Mouse (Mus musculus) limb, embryonic 15.5 days (tissue): Measurements from ENCODE around the gene Hist1h2ae. TPM values are rescaled to one million over a fixed set of nuclear protein-coding genes. Genes with fewer than 3 reads are reported as not detected.
A peak's percentile ranks its signal among the peaks of the same experiment; 100 is the strongest.
"Not testable (repeated sequence)": the region's sequence is repeated elsewhere in the genome, so short reads cannot be mapped to it uniquely, and the experiment has no call there.

Source experiments
- ATAC-seq: fragments of 200-750 bp; cut with Nextera tagmentation; 2 replicates; pipeline ENCODE4 v1.8.0; 2017; ENCODE audit warnings: low read depth, moderate TSS enrichment; ENCODE audit not compliant: insufficient number of reproducible peaks, low FRiP score, low TSS enrichment
- H3K27ac ChIP-seq: fragments of 300-500 bp; sonication (generic); 2 replicates; pipeline ENCODE4 v1.5.1; 2015; ENCODE audit warnings: moderate library complexity, mild to moderate bottlenecking, inconsistent platforms
- H3K27me3 ChIP-seq: fragments of 300-500 bp; sonication (generic); 2 replicates; pipeline ENCODE4 v1.6.1; 2015; ENCODE audit warnings: inconsistent platforms
- H3K36me3 ChIP-seq: fragments of 300-500 bp; sonication (generic); 2 replicates; pipeline ENCODE4 v1.6.1; 2015; ENCODE audit warnings: inconsistent platforms
- H3K4me1 ChIP-seq: fragments of 300-500 bp; sonication (generic); 2 replicates; pipeline ENCODE4 v1.6.1; 2015; ENCODE audit warnings: inconsistent platforms
- H3K4me2 ChIP-seq: fragments of 300-500 bp; sonication (generic); 2 replicates; pipeline ENCODE4 v1.6.1; 2015; ENCODE audit warnings: mild to moderate bottlenecking, inconsistent platforms
- H3K4me3 ChIP-seq: fragments of 300-500 bp; sonication (generic); 2 replicates; pipeline ENCODE4 v1.5.1; 2015; ENCODE audit warnings: mild to moderate bottlenecking, inconsistent platforms
- H3K9ac ChIP-seq: fragments of 300-500 bp; sonication (generic); 2 replicates; pipeline ENCODE4 v1.6.1; 2015; ENCODE audit warnings: inconsistent platforms
- H3K9me3 ChIP-seq: fragments of 300-500 bp; sonication (generic); 2 replicates; pipeline ENCODE4 v1.6.1; 2016; ENCODE audit warnings: inconsistent platforms
- WGBS: fragments of 180-500 bp; shearing (Covaris S2); methylation state at CpG from one replicate; pipeline ENCODE4 v1.1.7; 2015; 5-methylcytosine and 5-hydroxymethylcytosine counted together
- polyA plus RNA-seq: library from polyadenylated mRNA; unstranded; fragments of >200 nt; fragmentation: Nextera tagmentation; extraction: Ambion mirVana; gene quantifications from 2 replicates; pipeline ENCODE4 v1.2.1, GENCODE M21; 2015

Hist1h2ae gene
- polyA plus RNA-seq, 1 experiment from 2014 or later: 88.5 TPM

DNA sequence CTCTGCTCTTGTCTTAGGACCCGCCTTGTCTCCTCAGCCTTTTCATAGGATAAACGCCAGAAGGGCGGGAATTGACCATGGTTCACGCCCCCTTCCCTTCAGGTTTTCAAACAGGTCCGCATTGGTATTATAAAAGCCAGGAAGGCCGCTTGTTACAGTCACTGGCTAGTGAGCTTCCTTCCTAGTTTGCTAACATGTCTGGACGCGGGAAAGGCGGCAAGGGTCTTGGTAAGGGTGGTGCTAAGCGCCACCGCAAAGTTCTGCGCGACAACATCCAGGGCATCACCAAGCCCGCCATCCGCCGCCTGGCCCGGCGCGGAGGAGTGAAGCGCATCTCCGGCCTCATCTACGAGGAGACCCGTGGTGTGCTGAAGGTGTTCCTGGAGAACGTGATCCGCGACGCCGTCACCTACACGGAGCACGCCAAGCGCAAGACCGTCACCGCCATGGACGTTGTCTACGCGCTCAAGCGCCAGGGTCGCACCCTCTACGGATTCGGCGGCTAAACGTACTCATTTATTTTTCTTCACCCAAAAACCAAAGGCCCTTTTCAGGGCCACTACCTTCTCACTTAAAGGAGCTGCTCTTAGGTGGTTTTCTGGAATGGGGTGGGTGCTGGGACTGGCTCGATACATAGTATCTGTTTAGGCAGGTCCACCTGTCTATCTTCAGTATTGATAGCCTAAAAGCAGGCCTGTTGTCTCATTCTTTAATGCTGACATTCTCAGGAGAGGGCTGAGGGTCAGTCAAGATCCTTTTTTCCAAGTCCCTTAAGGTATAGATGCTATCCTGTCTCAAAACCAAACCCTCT lies 10.6 kb upstream of the Hist1h2ae start, which contains the start of gene Hist1h4d:
TSS of gene Hist1h4d (plus strand) at position 191 of the 811 bp plus-strand sequence.
- no peaks in the 10 kb centered on the region for H3K36me3 ChIP-seq
- peak within 1 kb of the TSS; percentile 49 for H3K4me3 ChIP-seq
- H3K27me3 ChIP-seq: no peaks in the 10 kb centered on the region
- under 1% methylated on average over 43 of the region's 43 CpGs for WGBS
- no peaks in the 10 kb centered on the region for H3K9me3 ChIP-seq
- H3K4me1 ChIP-seq: peaks cover 26% of the 10 kb centered on the region
- peak within 1 kb of the TSS; percentile 81 for H3K27ac ChIP-seq
- ATAC-seq: peak; percentile 88
- H3K4me2 ChIP-seq: peak within 1 kb of the TSS; percentile 66
- H3K9ac ChIP-seq: peak within 1 kb of the TSS; percentile 37

DNA sequence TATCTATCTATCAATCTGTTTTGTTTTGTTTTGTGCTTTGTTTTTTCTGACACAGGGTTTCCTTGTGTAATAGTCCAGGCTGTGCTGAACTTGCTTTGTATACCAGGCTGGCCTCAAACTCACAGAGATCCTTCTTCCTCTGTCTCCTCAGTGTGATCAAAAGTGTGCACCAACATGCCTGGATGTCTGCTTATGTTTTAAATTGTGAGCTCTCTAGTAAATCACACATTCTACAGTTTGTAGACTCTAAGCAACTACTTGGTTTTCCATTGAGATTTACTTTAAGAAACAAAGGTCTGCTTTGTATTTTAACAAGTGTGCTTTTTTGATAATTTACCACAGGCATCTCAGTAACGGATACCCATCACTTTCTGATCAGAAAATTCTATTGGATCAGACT lies 6.8 kb upstream of the Hist1h2ae start:
- ATAC-seq: no peak
- H3K4me2 ChIP-seq: no peak overlapping the region
- 92% methylated on average over 1 of the region's 1 CpGs for WGBS
- H3K9ac ChIP-seq: no peak overlapping the region
- H3K27ac ChIP-seq: no peak overlapping the region
- peaks cover 26% of the 10 kb centered on the region for H3K4me1 ChIP-seq
- H3K27me3 ChIP-seq: no peaks in the 10 kb centered on the region
- no peaks in the 10 kb centered on the region for H3K36me3 ChIP-seq
- H3K9me3 ChIP-seq: no peaks in the 10 kb centered on the region
- no peak overlapping the region for H3K4me3 ChIP-seq

DNA sequence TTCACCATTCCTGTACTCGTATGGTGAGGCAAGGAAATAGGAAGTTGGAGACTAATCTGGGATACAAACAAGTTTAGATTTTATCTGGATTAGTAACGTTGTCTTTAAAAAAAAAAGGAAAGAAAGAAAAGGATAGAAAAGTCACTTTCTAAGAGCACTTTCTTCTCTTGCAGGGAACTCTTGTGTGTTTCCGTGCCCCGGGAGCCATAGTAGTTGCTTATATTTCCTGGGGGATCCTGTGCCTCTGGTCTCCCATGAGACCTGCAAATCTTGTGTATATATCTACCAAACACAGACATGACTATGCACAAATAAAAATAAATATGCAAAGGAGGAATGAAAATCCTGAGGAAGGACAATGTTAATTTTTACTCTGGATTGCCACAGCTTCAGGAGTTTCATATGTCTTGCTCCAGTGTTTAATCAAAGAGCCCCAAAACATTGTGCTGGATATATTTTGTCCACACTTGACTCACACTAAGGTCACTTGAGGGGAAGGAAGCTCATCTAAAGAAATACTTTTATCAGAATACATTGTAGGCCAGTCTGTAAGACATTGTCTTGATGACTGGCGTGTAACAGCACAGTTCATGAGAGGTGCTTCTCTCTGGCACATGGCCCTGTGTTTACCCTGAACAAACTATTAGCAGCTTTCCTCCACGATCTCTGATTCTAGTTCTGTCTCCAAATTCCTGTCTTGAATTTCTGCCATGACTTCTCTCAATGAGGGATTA lies 6.1 kb upstream of the Hist1h2ae start:
- H3K4me2 ChIP-seq: peak overlapping the region; percentile 57
- WGBS: 41% methylated on average over 6 of the region's 6 CpGs
- H3K27ac ChIP-seq: peak overlapping the region; percentile 78
- H3K9me3 ChIP-seq: no peaks in the 10 kb centered on the region
- H3K4me3 ChIP-seq: peak overlapping the region; percentile 40
- no peaks in the 10 kb centered on the region for H3K36me3 ChIP-seq
- H3K9ac ChIP-seq: no peak overlapping the region
- peaks cover 25% of the 10 kb centered on the region for H3K4me1 ChIP-seq
- ATAC-seq: no peak
- H3K27me3 ChIP-seq: no peaks in the 10 kb centered on the region

DNA sequence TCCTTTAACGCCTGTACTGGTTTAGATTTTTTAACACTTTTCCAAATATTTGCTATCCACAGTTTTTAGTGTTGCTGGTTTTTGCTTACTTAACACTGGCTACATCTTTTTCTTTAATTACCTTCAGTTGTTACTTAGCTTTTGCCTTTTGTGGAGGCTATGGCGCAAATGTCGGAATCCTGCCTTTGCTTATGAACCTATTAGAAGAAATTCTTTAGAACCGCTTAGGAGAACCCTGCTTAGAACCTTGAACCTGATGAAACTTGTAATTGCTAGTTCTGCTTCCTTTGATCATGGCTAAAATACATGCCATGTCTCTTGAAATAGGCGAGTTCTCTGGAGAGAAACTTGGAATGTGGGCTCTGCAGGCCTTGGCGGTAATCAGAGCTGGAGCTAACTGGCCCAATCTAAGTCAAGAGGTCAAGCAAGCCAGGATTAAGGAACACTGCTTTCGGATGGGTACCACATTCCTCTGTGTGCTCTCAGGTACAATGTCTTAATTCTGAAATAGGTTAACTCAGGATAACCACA lies 5.4 kb upstream of the Hist1h2ae start:
- H3K4me2 ChIP-seq: peak overlapping the region; percentile 57
- peak overlapping the region; percentile 50 for H3K9ac ChIP-seq
- no peaks in the 10 kb centered on the region for H3K9me3 ChIP-seq
- H3K4me1 ChIP-seq: peaks cover 25% of the 10 kb centered on the region
- H3K4me3 ChIP-seq: peak overlapping the region; percentile 40
- peak overlapping the region; percentile 78 for H3K27ac ChIP-seq
- WGBS: 7% methylated on average over 7 of the region's 7 CpGs
- ATAC-seq: no peak
- H3K27me3 ChIP-seq: no peaks in the 10 kb centered on the region
- H3K36me3 ChIP-seq: no peaks in the 10 kb centered on the region

DNA sequence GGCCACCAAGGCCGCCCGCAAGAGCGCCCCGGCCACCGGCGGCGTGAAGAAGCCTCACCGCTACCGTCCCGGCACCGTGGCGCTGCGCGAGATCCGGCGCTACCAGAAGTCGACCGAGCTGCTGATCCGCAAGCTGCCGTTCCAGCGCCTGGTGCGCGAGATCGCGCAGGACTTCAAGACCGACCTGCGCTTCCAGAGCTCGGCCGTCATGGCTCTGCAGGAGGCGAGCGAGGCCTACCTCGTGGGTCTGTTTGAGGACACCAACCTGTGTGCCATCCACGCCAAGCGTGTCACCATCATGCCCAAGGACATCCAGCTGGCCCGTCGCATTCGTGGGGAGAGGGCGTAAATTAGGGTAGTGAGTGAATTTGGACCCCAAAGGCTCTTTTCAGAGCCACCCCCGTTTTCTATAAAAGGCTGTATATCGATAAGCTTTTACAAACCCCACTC lies 4.9 kb upstream of the Hist1h2ae start:
- WGBS: under 1% methylated on average over 19 of the region's 40 CpGs
- not testable (repeated sequence) for H3K36me3 ChIP-seq, ATAC-seq, H3K9me3 ChIP-seq, H3K27me3 ChIP-seq
- Histone ChIP-seq H3K4me3 (peak overlapping the region; percentile 40), H3K4me2 (peak overlapping the region; percentile 57), H3K9ac (peak overlapping the region; percentile 50), H3K4me1 (peaks cover 25% of the 10 kb centered on the region), H3K27ac (peak overlapping the region; percentile 79)

DNA sequence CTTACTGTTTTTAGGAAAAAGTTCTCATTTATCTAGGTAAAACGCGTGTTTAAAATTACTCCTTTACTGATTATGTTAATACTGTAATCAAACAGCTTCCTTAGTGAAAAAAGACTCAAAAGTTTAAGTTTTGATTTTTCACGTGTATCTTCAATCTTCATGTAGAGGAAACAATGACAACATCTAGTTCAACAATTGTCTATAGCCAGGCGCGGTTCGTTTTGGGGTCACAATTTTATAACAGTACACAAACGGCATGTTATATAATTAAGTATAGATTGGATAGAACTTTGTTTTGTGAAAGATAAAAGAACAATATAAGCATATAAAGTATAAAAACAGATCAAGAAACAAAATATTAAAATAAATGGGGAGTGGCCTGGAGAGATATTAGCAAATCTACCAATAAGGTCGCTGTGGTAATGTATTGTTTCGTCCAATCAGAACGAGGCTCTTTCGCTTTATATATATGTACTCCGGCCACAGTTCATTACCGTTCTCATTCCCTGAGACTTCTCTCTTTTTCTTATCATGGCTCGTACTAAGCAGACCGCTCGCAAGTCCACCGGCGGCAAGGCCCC lies 4.3 kb upstream of the Hist1h2ae start, which contains the start of gene Hist1h3d:
TSS of gene Hist1h3d (plus strand) at position 493 of the 581 bp plus-strand sequence.
- Histone ChIP-seq H3K9ac (peak within 1 kb of the TSS; percentile 50), H3K4me3 (peak within 1 kb of the TSS; percentile 43), H3K9me3 (no peaks in the 10 kb centered on the region), H3K27ac (peak within 1 kb of the TSS; percentile 86), H3K4me2 (peak within 1 kb of the TSS; percentile 57), H3K4me1 (peaks cover 25% of the 10 kb centered on the region), H3K27me3 (no peaks in the 10 kb centered on the region), H3K36me3 (no peaks in the 10 kb centered on the region)
- under 1% methylated on average over 18 of the region's 18 CpGs for WGBS
- ATAC-seq: peak; percentile 62; the same call in 1 of the 2 replicates

DNA sequence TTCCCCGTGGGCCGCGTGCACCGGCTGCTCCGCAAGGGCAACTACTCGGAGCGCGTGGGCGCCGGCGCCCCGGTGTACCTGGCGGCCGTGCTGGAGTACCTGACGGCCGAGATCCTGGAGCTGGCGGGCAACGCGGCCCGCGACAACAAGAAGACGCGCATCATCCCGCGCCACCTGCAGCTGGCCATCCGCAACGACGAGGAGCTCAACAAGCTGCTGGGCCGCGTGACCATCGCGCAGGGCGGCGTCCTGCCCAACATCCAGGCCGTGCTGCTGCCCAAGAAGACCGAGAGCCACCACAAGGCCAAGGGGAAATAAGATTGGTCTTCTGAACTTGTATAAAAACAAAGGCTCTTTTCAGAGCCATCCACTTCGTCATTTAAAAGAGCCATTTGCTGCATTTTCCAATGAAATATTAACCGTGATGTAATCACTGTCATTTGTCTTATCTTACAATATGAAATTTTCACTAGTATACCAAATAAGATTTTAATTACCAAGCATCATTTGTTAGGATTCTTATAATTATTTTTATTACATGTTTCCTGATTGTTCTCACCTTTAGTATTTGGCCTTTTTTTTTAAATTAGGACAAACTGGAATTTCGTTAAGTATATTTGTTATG lies 3.6 kb upstream of the Hist1h2ae start:
- Histone ChIP-seq H3K4me3 (peak overlapping the region; percentile 43), H3K4me1 (peaks cover 30% of the 10 kb centered on the region), H3K27ac (peak overlapping the region; percentile 94), H3K4me2 (peak overlapping the region; percentile 57)
- 1% methylated on average over 14 of the region's 39 CpGs for WGBS
- not testable (repeated sequence) for H3K9ac ChIP-seq, H3K9me3 ChIP-seq, H3K36me3 ChIP-seq, H3K27me3 ChIP-seq, ATAC-seq

DNA sequence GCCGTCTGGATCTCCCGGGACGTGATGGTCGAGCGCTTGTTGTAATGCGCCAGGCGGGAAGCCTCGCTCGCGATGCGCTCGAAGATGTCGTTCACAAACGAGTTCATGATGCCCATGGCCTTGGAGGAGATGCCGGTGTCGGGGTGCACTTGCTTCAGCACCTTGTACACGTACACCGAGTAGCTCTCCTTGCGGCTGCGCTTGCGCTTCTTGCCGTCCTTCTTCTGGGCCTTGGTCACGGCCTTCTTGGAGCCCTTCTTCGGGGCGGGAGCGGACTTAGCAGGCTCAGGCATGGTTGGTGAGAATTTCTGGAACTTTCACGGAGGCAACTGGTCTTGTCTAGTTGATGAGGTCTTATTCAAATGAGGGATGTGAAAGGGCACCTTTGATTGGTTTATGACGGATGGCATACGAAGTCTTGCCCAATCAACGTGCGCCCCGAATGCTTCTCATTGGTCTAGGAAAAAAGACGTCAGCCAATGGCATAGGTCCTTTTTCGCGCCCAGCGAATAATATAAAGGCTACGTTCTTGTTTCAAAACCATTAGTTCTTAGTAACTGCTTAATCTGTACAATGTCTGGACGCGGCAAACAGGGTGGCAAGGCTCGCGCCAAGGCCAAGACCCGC lies 3.0 kb upstream of the Hist1h2ae start, which contains the start of the genes Hist1h2bf and Hist1h2ad:
TSS of gene Hist1h2bf (minus strand) at position 299 of the 627 bp plus-strand sequence.
TSS of gene Hist1h2ad (plus strand) at position 484 of the 627 bp plus-strand sequence.
- ATAC-seq: peak; percentile 87
- WGBS: under 1% methylated on average over 39 of the region's 42 CpGs
- peak within 1 kb of the TSS; percentile 94 for H3K27ac ChIP-seq

DNA sequence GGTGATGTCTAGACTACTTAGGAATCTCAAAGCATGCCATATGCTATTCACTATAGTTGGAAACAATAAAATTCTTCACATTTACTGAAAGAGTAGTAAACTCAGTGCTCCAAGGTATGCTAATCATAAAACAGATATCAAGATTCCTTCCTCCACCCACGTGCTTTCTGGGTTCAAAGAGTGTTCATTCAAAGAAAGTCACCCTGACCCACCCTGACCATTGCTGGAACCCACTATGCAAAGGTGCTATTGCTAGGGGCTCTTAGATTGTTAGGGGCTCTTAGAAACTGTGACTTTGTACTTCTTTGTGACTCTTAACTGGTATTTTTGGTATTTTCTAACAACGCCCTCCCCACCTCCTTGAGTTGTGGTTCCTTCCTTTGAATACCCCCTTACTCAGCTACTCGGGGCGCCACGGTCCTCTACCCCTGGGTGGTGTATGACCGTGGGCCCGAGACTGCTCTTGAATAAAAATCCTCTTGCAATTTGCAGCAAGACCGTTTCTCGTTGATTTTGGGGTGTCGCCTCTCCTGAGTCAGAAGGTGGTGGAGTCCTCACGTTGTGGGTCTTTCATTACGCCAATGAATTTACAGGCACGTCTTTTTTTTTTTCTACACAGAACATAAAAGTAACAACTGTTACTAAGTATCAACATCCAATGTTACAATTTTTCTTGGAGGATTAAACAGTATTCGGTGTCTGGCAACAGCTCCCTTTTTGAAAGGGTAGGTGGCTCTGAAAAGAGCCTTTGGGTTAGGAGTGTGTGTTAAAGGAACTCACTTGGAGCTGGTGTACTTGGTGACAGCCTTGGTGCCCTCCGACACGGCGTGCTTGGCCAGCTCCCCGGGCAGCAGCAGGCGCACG lies 2.2 kb upstream of the Hist1h2ae start:
- ATAC-seq, H3K36me3 ChIP-seq, H3K27me3 ChIP-seq, H3K9me3 ChIP-seq: not testable (repeated sequence)
- Histone ChIP-seq H3K4me1 (peaks cover 30% of the 10 kb centered on the region), H3K4me2 (peak overlapping the region; percentile 53), H3K27ac (peak overlapping the region; percentile 94), H3K9ac (peak overlapping the region; percentile 40), H3K4me3 (peak overlapping the region; percentile 43)
- 6% methylated on average over 20 of the region's 20 CpGs for WGBS

More for the DNA sequence above, 3.0 kb upstream of the Hist1h2ae start, which contains the start of the genes Hist1h2bf and Hist1h2ad:
- not testable (repeated sequence) for H3K9me3 ChIP-seq, H3K27me3 ChIP-seq, H3K36me3 ChIP-seq
- Histone ChIP-seq H3K9ac (peak within 1 kb of the TSS; percentile 40), H3K4me1 (peaks cover 30% of the 10 kb centered on the region), H3K4me2 (peak within 1 kb of the TSS; percentile 57), H3K4me3 (peak within 1 kb of the TSS; percentile 43)
